17 mouse cellular contexts compared by ENCODE assay signal in the genomic region with DNA sequence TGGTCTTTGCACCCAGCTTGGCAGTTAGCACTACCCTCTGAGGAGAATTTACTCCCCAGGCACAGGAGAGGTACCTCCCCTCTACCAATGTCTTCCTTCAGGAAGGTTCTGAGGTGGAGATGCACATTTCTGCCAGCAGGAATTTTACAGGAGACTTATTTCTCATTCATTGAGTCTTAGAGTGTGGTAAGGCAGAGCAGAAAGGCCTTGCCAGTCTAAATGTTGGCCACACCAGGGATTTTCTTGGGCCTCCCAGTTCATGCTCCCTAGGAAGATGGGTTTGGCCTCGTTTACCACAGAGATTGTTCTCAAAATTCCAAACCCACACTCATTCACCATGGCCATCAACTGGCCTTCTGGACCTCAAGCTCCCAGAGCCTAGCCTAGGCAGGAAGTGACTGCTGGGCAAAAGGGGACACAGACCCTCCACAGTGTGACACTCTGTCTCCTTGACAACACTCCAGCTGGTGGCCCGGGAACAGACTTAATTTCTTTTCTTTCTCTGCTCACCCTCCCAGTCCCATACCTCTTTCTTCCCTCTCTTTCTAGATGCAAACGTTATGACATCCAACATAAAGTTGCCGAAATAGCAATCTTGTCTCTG. TPM values are rescaled to one million over a fixed set of nuclear protein-coding genes. Genes with fewer than 3 reads are reported as not detected.
A peak's percentile ranks its signal among the peaks of the same experiment; 100 is the strongest.
DNase-seq lines count a peak whose midpoint lies in the region; ATAC-seq lines count a peak whose summit lies in the region.
"Had no signal": no experiment of that assay in that cellular context is flagged by ENCODE, and none has a peak within 500 bp of the region (broad histone marks: within the 10 kb centered on the region; RNA-seq: fewer than 3 reads in every experiment).

No protein-coding gene starts in this region.

- no peak overlapping the region for H3K4me3 ChIP-seq in neural tube, embryonic 15.5 days (replicated peaks)
- H3K4me3 ChIP-seq in forebrain, embryonic 15.5 days: no peak overlapping the region
- H3K4me3 ChIP-seq in midbrain, embryonic 11.5 days (ENCODE audit: low read depth, low read length): no peak overlapping the region
- H3K4me3 ChIP-seq: lung, embryonic 15.5 days; stomach, embryonic 15.5 days had no signal

- no peak overlapping the region for H3K9ac ChIP-seq in neural tube, embryonic 15.5 days (replicated peaks)
- H3K9ac ChIP-seq in forebrain, embryonic 15.5 days (replicated peaks): no peak overlapping the region
- H3K9ac ChIP-seq in midbrain, embryonic 11.5 days (ENCODE audit: low read length): no peak overlapping the region
- H3K9ac ChIP-seq: lung, embryonic 15.5 days; stomach, embryonic 15.5 days had no signal

- peak; percentile 50 for DNase-seq in neural tube, embryonic 10.5 days (ENCODE audit: extremely low spot score, low spot score)
- peak; percentile 92 for DNase-seq in midbrain, embryonic 11.5 days (ENCODE audit: low spot score, missing footprints)
- DNase-seq in retina, postnatal 1 day: peak; percentile 79
- DNase-seq in heart, postnatal 36 days: no peak
- DNase-seq in layer of hippocampus, adult 11-12 months (ENCODE audit: low spot score): no peak
- no peak for DNase-seq in spleen, adult 18-20 months
- DNase-seq: gastrocnemius, postnatal 10 days; right cerebral cortex, postnatal 4 days; thymus, postnatal 36 days had no signal

- H3K27ac ChIP-seq in neural tube, embryonic 15.5 days (replicated peaks): no peak overlapping the region
- peak overlapping the region; percentile 74 for H3K27ac ChIP-seq in forebrain, embryonic 15.5 days (replicated peaks)
- no peak overlapping the region for H3K27ac ChIP-seq in midbrain, embryonic 11.5 days (ENCODE audit: low read depth, low read length)
- H3K27ac ChIP-seq: lung, embryonic 15.5 days; stomach, embryonic 15.5 days had no signal

- peaks cover 58% of the 10 kb centered on the region for H3K27me3 ChIP-seq in neural tube, embryonic 15.5 days (replicated peaks)
- H3K27me3 ChIP-seq in forebrain, embryonic 15.5 days: peaks cover 5% of the 10 kb centered on the region; the same call in 1 of the 2 replicates
- peaks cover 88% of the 10 kb centered on the region for H3K27me3 ChIP-seq in midbrain, embryonic 11.5 days (ENCODE audit: control insufficient read depth, insufficient read depth, low read length)
- H3K27me3 ChIP-seq: lung, embryonic 15.5 days; stomach, embryonic 15.5 days had no signal

- ATAC-seq in neural tube, embryonic 15.5 days (ENCODE audit: low FRiP score): no peak
- ATAC-seq in forebrain, embryonic 15.5 days (replicated peaks): peak; percentile 33
- peak; percentile 68 for ATAC-seq in midbrain, embryonic 11.5 days (ENCODE audit: low FRiP score)

- intact Hi-C loops in heart, postnatal 36 days (cut with DNase I): no loop called here

- 21% methylated on average over 4 of the region's 4 CpGs for WGBS in neural tube, embryonic 15.5 days
- 7% methylated on average over 4 of the region's 4 CpGs for WGBS in forebrain, embryonic 15.5 days
- WGBS in midbrain, embryonic 11.5 days: 13% methylated on average over 4 of the region's 4 CpGs

- H3K9me3 ChIP-seq in neural tube, embryonic 15.5 days (replicated peaks): no peaks in the 10 kb centered on the region
- H3K9me3 ChIP-seq in forebrain, embryonic 15.5 days: no peaks in the 10 kb centered on the region
- no peaks in the 10 kb centered on the region for H3K9me3 ChIP-seq in midbrain, embryonic 11.5 days (ENCODE audit: control insufficient read depth, low read length)
- H3K9me3 ChIP-seq: lung, embryonic 15.5 days; stomach, embryonic 15.5 days had no signal

- H3K4me2 ChIP-seq in neural tube, embryonic 15.5 days: no peak overlapping the region
- H3K4me2 ChIP-seq in forebrain, embryonic 15.5 days (replicated peaks): no peak overlapping the region
- no peak overlapping the region; the same call in 1 of the 2 replicates for H3K4me2 ChIP-seq in midbrain, embryonic 11.5 days
- H3K4me2 ChIP-seq: lung, embryonic 15.5 days; stomach, embryonic 15.5 days had no signal

- no peaks in the 10 kb centered on the region for H3K36me3 ChIP-seq in neural tube, embryonic 15.5 days
- no peaks in the 10 kb centered on the region for H3K36me3 ChIP-seq in forebrain, embryonic 15.5 days
- H3K36me3 ChIP-seq in midbrain, embryonic 11.5 days (ENCODE audit: control insufficient read depth, insufficient read depth, low read length): no peaks in the 10 kb centered on the region
- H3K36me3 ChIP-seq: lung, embryonic 15.5 days; stomach, embryonic 15.5 days had no signal

- H3K4me1 ChIP-seq in neural tube, embryonic 15.5 days: peaks cover 18% of the 10 kb centered on the region
- H3K4me1 ChIP-seq in forebrain, embryonic 15.5 days: peaks cover 62% of the 10 kb centered on the region
- peaks cover 35% of the 10 kb centered on the region for H3K4me1 ChIP-seq in midbrain, embryonic 11.5 days (ENCODE audit: control insufficient read depth, insufficient read depth, low read length)
- H3K4me1 ChIP-seq: lung, embryonic 15.5 days; stomach, embryonic 15.5 days had no signal

RNA-seq across cellular contexts. Expression of gene Fezf2, which starts 40.3 kb away (rescaled TPM):
- polyA plus RNA-seq in neural tube, embryonic 15.5 days (2015; fragmentation: Nextera tagmentation; extraction: Ambion mirVana): 1.0 TPM in 1 of 2 replicates, not detected in the other
- polyA plus RNA-seq in forebrain, embryonic 15.5 days (2015; fragmentation: Nextera tagmentation; extraction: Ambion mirVana): 90.9 and 94.3 TPM in 2 replicates
- polyA plus RNA-seq in midbrain, embryonic 11.5 days (2014; fragmentation: Nextera tagmentation; extraction: Ambion mirVana): 3.1 and 3.8 TPM in 2 replicates
- total RNA-seq in heart, postnatal 36 days (2021): not detected
- total RNA-seq: gastrocnemius, postnatal 10 days; hematopoietic stem cell, adult 5-6 weeks; megakaryocyte-erythroid progenitor cell, adult 5-6 weeks; MEL had no signal
- polyA plus RNA-seq: kidney, embryonic 16.5 days; stomach, embryonic 15.5 days had no signal

Comparison
In these comparisons a context has a peak if more than half of its experiments do, and no peak if none do; other contexts are left out.
1. DNase-seq: peak in neural tube, embryonic 10.5 days (single experiment), midbrain, embryonic 11.5 days (single experiment) and retina, postnatal 1 day (single experiment); none in heart, postnatal 36 days (0 of 2), layer of hippocampus, adult 11-12 months (single experiment) and spleen, adult 18-20 months (0 of 2).
2. RNA of gene Fezf2, which starts 40.3 kb away (polyA plus RNA-seq): 90.9 to 94.3 TPM in forebrain, embryonic 15.5 days; 3.1 to 3.8 TPM in midbrain, embryonic 11.5 days and 1.0 TPM in neural tube, embryonic 15.5 days; every median in the first group is over 10 times any median in the second.